Mouse (Mus musculus) heart, adult 2 months (tissue): ENCODE measurements around the gene Tubal3. TPM values are rescaled to one million over a fixed set of nuclear protein-coding genes. Genes with fewer than 3 reads are reported as not detected.

Experiments
- DNase-seq, 2 experiments: peaks; one replicate each; pipeline ENCODE4 v3.0.0; 2021
- H3K27ac ChIP-seq: fragments of 200-600 bp; 2 replicates; pipeline ENCODE4 v1.8.1; 2022
- H3K27me3 ChIP-seq: fragments of 200-500 bp; 2 replicates; pipeline ENCODE4 v1.6.1; 2012; ENCODE audit warnings: mild to moderate bottlenecking, low read length, inconsistent platforms, mixed read lengths; ENCODE audit not compliant: control insufficient read depth, insufficient read depth
- H3K36me3 ChIP-seq: fragments of 200-500 bp; 2 replicates; pipeline ENCODE4 v1.6.1; 2012; ENCODE audit warnings: low read length, inconsistent platforms; ENCODE audit not compliant: control insufficient read depth, insufficient read depth
- H3K4me1 ChIP-seq: fragments of 200-500 bp; 2 replicates; pipeline ENCODE4 v1.6.1; 2011; ENCODE audit warnings: low read length; ENCODE audit not compliant: control insufficient read depth, insufficient read depth
- H3K4me3 ChIP-seq: fragments of 200-600 bp; 2 replicates; pipeline ENCODE4 v1.8.1; 2022
- H3K79me2 ChIP-seq: fragments of 200-500 bp; replicated peaks from 2 replicates; pipeline ENCODE4 v1.6.1; 2012; ENCODE audit warnings: mild to moderate bottlenecking, inconsistent platforms, low read length, moderate library complexity, mixed read lengths; ENCODE audit not compliant: control insufficient read depth, insufficient read depth
- H3K9ac ChIP-seq: fragments of 200-500 bp; 2 replicates; pipeline ENCODE4 v1.6.1; 2012; ENCODE audit warnings: low read depth, mild to moderate bottlenecking, control low read depth, inconsistent platforms, low read length, mixed read lengths
- CTCF ChIP-seq: fragments of 200-600 bp; IDR thresholded peaks from 2 replicates; pipeline ENCODE4 v1.8.1; 2022; ENCODE audit warnings: antibody characterized with exemption, mild to moderate bottlenecking, moderate library complexity
- EP300 ChIP-seq: fragments of 200-500 bp; IDR thresholded peaks from 2 replicates; pipeline ENCODE4 v1.6.1; 2011; ENCODE audit warnings: low read depth, low read length, control low read depth; ENCODE audit not compliant: insufficient read depth
- POLR2A ChIP-seq: fragments of 200-500 bp; IDR thresholded peaks from 2 replicates; pipeline ENCODE4 v1.6.1; 2011; ENCODE audit warnings: mild to moderate bottlenecking, low read depth, low read length, control low read depth; ENCODE audit not compliant: insufficient read depth
- WGBS: fragments of 180-500 bp; shearing (Covaris S2); methylation state at CpG from one replicate; pipeline ENCODE4 v1.1.7; 2018; 5-methylcytosine and 5-hydroxymethylcytosine counted together
- intact Hi-C: fragments of 180-260 bp; cut with DNase I; formaldehyde crosslinking; loops from one replicate; pipeline ENCODE4 v1.15.1; 2025
- microRNA-seq, 2 experiments: library from miRNA; unstranded; fragments of <30 nt; microRNA quantifications; one replicate each; pipeline ENCODE4 v1.2.0; 2021
- polyA plus RNA-seq: library from polyadenylated mRNA; depleted of rRNA; stranded (reverse); fragments of >200 nt; gene quantifications from 2 replicates; pipeline ENCODE4 v1.2.3, GENCODE M21; 2012; rRNA removed
- total RNA-seq, 2 experiments: library from RNA; stranded (reverse); gene quantifications; 2 replicates each; pipeline ENCODE4 v1.2.3; 2021

Gene Tubal3
- total and polyA plus RNA-seq, 3 experiments: not detected

DNA sequence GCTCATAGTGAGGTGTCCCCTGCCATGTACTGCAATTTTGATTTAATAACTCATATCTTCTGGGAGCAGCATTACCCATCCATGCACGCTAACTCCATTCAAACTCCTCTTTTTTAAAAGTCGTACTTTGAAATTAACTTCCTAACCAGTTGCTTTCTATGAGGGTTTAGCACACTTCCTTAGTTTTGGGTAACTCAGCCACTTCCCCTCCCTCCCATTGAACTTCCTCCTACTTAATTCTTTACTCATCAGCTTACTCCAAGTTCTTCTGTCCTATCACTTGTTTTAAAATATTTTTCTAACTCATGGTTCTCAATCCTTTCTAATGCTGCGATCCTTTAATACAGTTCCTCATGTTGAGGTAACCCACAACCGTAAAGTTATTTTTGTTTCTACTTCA is 50.8 kb downstream of the Tubal3 start:
- intact Hi-C loops: no loop called here
- Histone ChIP-seq H3K36me3 (no peaks in the 10 kb centered on the region), H3K27me3 (no peaks in the 10 kb centered on the region), H3K4me3 (no peak overlapping the region), H3K27ac (no peak overlapping the region), H3K4me1 (no peaks in the 10 kb centered on the region), H3K9ac (no peak overlapping the region), H3K79me2 (no peaks in the 10 kb centered on the region)
- TF ChIP-seq POLR2A (no peak), CTCF (no peak), EP300 (no peak)
- 81% methylated on average over 4 of the region's 4 CpGs for WGBS
- DNase-seq: no peak

Small RNA genes lying within 50 kb of the gene (microRNA-seq; reads per million reads assigned to microRNA genes)
- gene Gm22460: 0 reads per million in 2 experiments

Other genes starting within 250 kb of the Tubal3 start
- gene Calml3, start 114.0 kb upstream of the Tubal3 start, total RNA-seq: not detected
- gene Calml3, start 114.0 kb upstream of the Tubal3 start, polyA plus RNA-seq: 2.7 TPM in 1 of 2 replicates, not detected in the other
- not detected for gene Calm4, start 80.5 kb upstream of the Tubal3 start, total RNA-seq
- not detected in 2 replicates for gene Calm4, start 80.5 kb upstream of the Tubal3 start, polyA plus RNA-seq
- not detected for gene Calm5, start 64.1 kb upstream of the Tubal3 start, total RNA-seq
- gene Calm5, start 64.1 kb upstream of the Tubal3 start, polyA plus RNA-seq: not detected in 2 replicates
- gene Net1, start 54 bp upstream of the Tubal3 start, total RNA-seq: 10 to 100 TPM; 16.6 to 18.8 TPM
- gene Net1, start 54 bp upstream of the Tubal3 start, polyA plus RNA-seq: 6.4 TPM in 2 replicates
- gene Ucn3, start 27.1 kb downstream of the Tubal3 start, total RNA-seq: not detected
- gene Ucn3, start 27.1 kb downstream of the Tubal3 start, polyA plus RNA-seq: not detected in 2 replicates
- 1 to 10 TPM; 5.6 to 6.6 TPM for gene Akr1c14, start 130.7 kb downstream of the Tubal3 start, total RNA-seq
- 2.2 and 6.0 TPM in 2 replicates for gene Akr1c14, start 130.7 kb downstream of the Tubal3 start, polyA plus RNA-seq
- gene Akr1c18, start 232.4 kb downstream of the Tubal3 start, total RNA-seq: not detected
- gene Akr1c18, start 232.4 kb downstream of the Tubal3 start, polyA plus RNA-seq: 0.78 TPM in 1 of 2 replicates, not detected in the other